Mouse (Mus musculus) bone marrow, adult 2 months (tissue): ENCODE results near the gene Fignl2. TPM values are rescaled to one million over a fixed set of nuclear protein-coding genes. Genes with fewer than 3 reads are reported as not detected.

Experiments used
- H3K27ac ChIP-seq: fragments of 200-500 bp; 2 replicates; pipeline ENCODE4 v1.5.1; 2012; ENCODE audit warnings: low read depth, mild to moderate bottlenecking, control low read depth, inconsistent platforms, low read length; ENCODE audit not compliant: control insufficient read depth, poor library complexity, insufficient read depth
- H3K4me1 ChIP-seq: fragments of 200-500 bp; 2 replicates; pipeline ENCODE4 v1.6.1; 2011; ENCODE audit warnings: low read length; ENCODE audit not compliant: control insufficient read depth, insufficient read depth
- H3K4me3 ChIP-seq: fragments of 200-500 bp; replicated peaks from 2 replicates; pipeline ENCODE3; 2011; ENCODE audit warnings: mild to moderate bottlenecking, low read depth, low read length, control low read depth; ENCODE audit not compliant: control insufficient read depth
- CTCF ChIP-seq: fragments of 200-500 bp; IDR thresholded peaks from 2 replicates; pipeline ENCODE4 v1.5.1; 2011; ENCODE audit warnings: low read length, control low read depth; ENCODE audit not compliant: control insufficient read depth, insufficient read depth
- POLR2A ChIP-seq: fragments of 200-500 bp; IDR thresholded peaks from 2 replicates; pipeline ENCODE4 v1.6.1; 2011; ENCODE audit warnings: low read depth, mild to moderate bottlenecking, control low read depth, low read length, borderline replicate concordance; ENCODE audit not compliant: control insufficient read depth
- WGBS: fragments of 180-500 bp; shearing (Covaris S2); methylation state at CpG from one replicate; pipeline ENCODE4 v1.1.7; 2018; 5-methylcytosine and 5-hydroxymethylcytosine counted together
- polyA plus RNA-seq: library from polyadenylated mRNA; stranded (reverse); fragments of >200 nt; gene quantifications from 2 replicates; pipeline ENCODE4 v1.2.4, GENCODE M21; 2011; ENCODE audit warnings: low replicate concordance; ENCODE audit not compliant: missing spikeins, insufficient read depth, insufficient read length

The Fignl2 gene
- polyA plus RNA-seq, 1 experiment = 1.9 TPM

DNA sequence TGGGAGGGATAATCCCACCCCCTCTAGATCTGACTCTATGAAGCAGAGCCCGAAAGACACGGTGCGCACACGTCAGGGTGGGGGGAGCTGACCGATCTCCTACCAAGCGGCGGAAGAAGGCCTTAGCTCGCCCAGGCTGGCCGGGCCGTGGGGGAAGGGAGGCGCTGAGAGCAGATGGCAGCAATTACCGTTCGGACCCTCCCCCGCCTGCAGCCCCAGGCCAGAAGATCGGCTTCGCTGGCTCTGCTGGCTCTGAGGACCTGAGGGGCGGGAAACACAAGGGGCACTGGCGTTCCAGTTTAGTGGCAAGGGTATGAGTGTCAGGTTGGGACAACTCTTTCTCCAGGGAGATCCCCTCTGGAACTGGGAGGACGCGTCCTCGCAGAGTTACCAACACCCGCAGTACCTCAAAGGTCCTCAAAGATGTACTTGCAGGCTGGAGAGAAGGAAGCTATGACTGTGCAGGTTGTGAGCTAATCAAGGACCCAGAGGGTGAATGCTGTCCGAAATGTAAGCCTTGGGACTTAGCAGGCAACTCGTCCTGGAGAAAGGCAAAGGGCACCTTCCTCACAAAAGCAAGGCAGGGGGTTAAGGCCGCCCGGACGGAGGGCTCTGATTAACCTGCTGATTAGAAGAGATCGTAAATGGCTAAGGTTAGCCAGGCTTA lies 19.8 kb upstream of the Fignl2 start:
- TF ChIP-seq POLR2A (no peak), CTCF (no peak)
- Histone ChIP-seq H3K4me3 (no peak overlapping the region), H3K27ac (no peak overlapping the region; the same call in 1 of the 2 replicates), H3K4me1 (no peaks in the 10 kb centered on the region)
- 11% methylated on average over 28 of the region's 28 CpGs for WGBS

DNA sequence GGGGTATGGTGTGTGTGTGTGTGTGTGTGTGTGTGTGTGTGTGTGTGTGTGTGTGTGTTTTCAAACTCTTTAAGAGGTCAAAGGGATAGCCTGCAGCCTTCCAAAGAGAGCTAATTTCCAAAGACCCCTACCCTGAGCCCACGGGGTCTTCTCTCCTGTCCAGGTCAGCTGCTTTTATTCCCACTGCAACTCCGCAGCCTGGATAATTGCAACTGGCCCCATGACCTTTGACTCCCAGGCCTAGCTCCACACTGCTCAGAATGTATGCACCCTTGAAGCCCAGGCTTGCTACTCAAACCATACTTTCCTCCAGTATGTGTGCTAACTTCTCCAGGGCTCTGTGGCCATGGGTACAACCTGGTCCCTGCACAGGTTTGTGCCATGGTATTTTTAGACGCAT lies 17.0 kb upstream of the Fignl2 start:
- Histone ChIP-seq H3K27ac (no peak overlapping the region), H3K4me3 (no peak overlapping the region), H3K4me1 (no peaks in the 10 kb centered on the region; the same call in 1 of the 2 replicates)
- TF ChIP-seq CTCF (no peak), POLR2A (no peak)
- 83% methylated on average over 3 of the region's 3 CpGs for WGBS

DNA sequence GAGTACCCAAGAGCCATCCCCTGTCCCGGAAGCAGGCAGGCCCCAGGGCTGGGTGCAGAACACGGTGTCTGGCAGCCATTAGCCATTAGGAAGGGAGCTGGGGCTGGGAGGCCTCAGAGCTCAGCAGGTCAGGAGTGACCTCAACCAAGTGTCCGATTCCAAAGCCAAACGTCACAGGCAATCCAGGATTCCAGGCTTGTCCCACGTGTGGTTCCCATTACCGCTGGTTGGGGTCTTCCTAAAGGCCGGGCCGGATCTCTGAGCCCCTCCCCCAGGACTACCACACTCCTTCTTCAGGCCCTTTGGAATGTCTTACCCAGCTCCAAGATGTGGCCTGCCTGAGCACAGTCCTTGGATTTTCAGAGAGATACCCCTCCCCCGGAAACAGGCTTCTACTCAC lies 16.6 kb upstream of the Fignl2 start:
- TF ChIP-seq CTCF = no peak
- no peak for TF ChIP-seq POLR2A
- WGBS = 76% methylated on average over 9 of the region's 9 CpGs
- Histone ChIP-seq H3K4me3 (no peak overlapping the region), H3K27ac (no peak overlapping the region), H3K4me1 (no peaks in the 10 kb centered on the region; the same call in 1 of the 2 replicates)

DNA sequence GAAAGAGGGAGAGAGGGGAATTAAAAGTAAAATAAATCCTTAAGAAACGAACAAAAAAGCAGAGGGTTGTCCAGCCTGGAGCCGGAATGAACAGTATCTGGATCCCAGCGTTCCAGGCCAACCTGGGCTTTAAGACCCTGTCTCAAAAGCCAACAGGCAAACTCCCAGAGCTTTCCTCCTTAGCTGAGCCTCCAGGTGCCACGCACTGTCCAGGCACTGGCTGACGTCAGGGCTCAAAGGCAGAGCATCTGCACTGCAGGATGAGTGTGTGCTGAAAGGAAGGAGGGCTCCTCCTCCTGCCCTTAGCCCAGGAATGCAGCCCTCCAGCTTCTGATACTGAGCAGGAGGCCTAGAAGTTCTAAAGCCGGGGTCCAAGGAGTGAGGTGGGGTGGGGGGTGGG lies 15.6 kb upstream of the Fignl2 start:
- WGBS = 79% methylated on average over 6 of the region's 6 CpGs
- no peak overlapping the region for H3K27ac ChIP-seq
- TF ChIP-seq POLR2A = no peak
- no peak for TF ChIP-seq CTCF
- no peaks in the 10 kb centered on the region; the same call in 1 of the 2 replicates for H3K4me1 ChIP-seq
- no peak overlapping the region for H3K4me3 ChIP-seq

DNA sequence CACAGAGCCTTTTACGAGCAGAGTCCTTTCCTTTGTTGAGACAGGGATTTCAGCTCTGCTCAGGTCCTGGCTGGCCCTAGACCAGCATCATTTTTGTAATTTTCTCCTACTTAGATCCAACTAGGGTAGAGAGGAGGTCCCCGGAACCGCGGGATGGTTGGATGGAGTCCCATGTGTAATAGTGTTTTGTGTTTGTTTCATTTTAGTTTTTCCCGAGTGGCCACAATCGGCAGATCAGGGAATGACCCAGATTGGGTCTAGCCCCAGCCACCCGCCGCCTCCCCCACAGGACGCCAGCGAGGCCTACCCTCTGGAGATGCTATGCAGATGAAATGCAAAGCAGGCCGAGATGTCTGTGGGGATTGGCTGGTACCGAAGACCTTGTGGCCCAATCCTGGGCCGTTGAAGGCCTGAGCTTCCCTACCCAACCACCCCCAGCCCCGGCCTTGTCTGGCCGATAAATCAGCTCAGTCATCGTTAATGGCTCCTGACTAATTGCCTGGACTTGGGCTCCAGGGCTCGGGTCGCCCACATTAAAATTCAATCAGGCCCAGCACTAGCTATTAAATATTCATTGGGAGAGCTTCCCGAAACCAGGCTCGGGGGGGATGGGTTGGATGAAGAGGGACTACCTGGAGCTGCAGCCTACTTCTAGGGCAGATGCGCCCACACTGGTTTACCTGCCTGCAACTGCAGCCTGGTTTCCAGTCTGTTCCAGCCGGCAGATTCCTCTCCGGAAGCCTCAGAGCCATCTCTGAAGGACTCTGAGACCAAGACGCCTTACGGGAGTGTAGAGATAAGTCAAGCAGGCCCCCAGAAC lies 14.7 kb upstream of the Fignl2 start:
- Histone ChIP-seq H3K4me3 (no peak overlapping the region), H3K27ac (no peak overlapping the region), H3K4me1 (no peaks in the 10 kb centered on the region; the same call in 1 of the 2 replicates)
- WGBS = 79% methylated on average over 25 of the region's 25 CpGs
- TF ChIP-seq POLR2A (no peak), CTCF (no peak)

DNA sequence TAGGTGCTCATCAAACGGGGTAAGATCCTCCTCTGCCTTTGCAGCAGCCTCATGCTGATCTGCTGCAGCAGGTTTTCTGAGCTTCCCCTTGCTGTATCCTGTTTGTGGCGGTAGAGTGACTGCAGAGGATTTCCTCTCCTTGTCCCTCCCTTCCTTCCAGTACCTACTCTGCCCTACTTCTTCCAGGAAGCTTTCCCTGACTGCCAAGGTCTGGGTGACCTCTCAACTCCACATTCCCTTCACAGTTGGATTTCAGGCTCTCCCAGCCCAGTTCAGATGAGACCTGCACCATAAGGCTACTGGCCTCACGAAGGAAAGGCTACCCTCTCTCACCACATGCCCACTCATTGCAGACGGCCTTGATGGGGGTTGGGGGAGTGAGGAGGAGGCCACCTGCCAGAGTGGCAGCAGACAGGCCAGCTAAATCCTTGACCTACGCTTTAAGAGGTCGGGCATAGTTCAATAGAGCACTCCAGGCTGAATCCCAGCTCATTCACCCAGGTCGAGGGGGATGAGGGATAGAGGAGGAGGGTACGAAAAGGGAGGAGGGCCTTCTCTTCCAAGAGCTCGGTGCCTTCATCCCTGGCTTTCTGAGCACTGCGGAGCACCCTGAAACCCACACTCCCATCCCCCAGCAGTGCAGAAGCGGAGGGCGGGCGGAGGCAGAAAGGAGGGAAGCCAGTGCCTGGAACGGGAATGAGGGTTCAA lies 13.9 kb upstream of the Fignl2 start:
- WGBS = 63% methylated on average over 14 of the region's 14 CpGs
- H3K4me1 ChIP-seq = no peaks in the 10 kb centered on the region; the same call in 1 of the 2 replicates
- H3K27ac ChIP-seq = no peak overlapping the region
- TF ChIP-seq POLR2A (no peak), CTCF (no peak)
- H3K4me3 ChIP-seq = no peak overlapping the region

DNA sequence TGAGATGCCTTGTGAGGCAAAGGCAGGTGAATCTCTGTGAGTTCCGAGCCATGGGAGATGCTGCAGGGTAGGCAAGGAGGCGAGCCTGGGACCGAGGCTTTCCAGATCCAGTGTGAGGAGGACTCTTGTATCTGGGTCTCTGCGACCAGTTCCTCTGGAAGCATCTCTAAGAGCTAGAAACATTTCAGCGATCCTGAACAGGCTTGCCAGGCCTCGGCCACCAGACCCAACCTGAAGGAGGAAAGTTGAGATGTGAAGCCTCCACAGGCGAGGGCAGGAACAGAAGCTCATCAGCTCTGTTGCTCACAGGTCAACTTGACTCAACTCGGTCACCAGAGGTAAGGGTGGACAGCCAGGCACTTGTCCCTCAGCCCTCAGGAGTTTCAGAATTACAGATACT lies 13.2 kb upstream of the Fignl2 start:
- Histone ChIP-seq H3K4me1 (no peaks in the 10 kb centered on the region; the same call in 1 of the 2 replicates), H3K27ac (no peak overlapping the region), H3K4me3 (no peak overlapping the region)
- TF ChIP-seq CTCF (no peak), POLR2A (no peak)
- 75% methylated on average over 8 of the region's 8 CpGs for WGBS

DNA sequence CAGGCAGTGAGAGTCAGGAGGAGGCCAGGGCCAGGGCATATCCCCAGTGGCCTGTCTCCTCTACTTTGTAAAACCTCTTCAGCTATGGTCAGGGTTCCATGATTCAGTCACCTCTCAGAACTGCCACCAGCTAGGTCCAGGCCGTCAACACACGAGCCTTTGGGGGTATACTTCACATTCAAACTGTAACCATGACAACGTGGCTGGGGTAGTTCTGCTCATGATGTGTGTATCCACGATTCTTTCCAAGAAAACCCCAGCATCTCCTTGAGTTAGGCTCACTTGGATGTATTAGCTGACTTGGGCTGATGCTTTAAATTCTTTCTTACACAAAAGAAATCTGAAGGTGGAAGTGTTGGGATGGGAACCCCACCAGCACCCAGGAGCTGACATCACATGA lies 9.9 kb upstream of the Fignl2 start:
- TF ChIP-seq CTCF = no peak
- no peak for TF ChIP-seq POLR2A
- Histone ChIP-seq H3K4me3 (no peak overlapping the region), H3K4me1 (no peaks in the 10 kb centered on the region; the same call in 1 of the 2 replicates), H3K27ac (no peak overlapping the region)
- 74% methylated on average over 4 of the region's 4 CpGs for WGBS
